Mouse (Mus musculus): ENCODE results near the gene Hist1h4c.

Gene Hist1h4c

GRCm38 (mm10) chr13:23698300-23698693 is at the start of gene Hist1h4c:
Gene Hist1h4c, minus strand, starts transcription at chr13:23698454.
- peak; percentile 99 for DNase-seq (ENCODE audit: low spot score in 2 of 2)

DNA sequence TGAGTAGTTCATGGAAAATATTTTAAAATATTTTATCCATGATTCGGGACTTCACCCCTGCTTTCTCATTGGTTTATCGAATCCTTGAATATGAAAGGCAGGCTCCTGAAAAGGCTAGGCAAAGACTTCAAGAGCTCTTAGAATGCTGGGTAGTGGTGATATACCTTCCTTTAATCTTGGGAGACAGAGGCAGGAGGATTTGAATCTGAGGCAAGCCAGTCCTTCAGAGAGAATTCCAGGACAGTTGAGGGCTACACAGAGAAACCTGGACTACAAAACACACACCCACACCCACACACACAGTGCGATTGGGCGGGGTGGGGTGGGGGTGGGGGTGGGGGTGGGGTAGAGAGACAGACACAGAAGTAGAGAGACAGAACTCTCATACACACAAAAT is 49.6 kb upstream of the Hist1h4c start:
- DNase-seq (ENCODE audit: low spot score in 2 of 2), result no peak

- no peak for DNase-seq (ENCODE audit: low spot score in 2 of 2)
These were observed 49.0 kb upstream of the Hist1h4c start for GRCm38 (mm10) chr13:23747081-23747891.

DNA sequence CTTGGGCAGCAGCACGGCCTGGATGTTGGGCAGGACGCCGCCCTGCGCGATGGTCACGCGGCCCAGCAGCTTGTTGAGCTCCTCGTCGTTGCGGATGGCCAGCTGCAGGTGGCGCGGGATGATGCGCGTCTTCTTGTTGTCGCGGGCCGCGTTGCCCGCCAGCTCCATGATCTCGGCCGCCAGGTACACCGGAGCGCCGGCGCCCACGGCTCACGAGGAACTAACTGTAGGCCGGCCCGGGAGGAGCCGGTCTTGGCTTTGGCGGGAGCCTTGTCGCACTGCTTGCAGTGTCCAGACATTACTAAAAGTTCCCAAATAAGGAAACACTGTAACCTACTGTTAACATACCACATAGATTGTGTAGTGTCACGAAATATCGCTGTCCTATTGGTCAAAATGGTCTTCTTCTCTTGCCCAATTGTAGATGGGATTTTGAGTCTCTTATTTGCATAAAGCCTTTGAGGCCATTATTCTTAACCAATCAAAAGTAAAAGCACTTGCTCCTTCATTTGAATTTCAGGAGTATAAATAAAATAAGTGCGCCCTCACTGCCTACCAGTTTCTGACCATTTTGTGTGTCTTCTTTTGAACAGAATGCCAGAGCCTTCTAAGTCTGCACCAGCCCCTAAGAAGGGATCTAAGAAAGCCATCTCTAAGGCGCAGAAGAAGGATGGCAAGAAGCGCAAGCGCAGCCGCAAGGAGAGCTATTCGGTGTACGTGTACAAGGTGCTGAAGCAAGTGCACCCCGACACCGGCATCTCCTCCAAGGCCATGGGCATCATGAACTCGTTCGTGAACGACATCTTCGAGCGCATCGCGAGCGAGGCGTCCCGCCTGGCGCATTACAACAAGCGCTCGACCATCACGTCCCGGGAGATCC is 48.2 kb upstream of the Hist1h4c start, which contains the start of gene Hist1h2bb:
TSS of gene Hist1h2bb (plus strand) at position 534 of the 880 bp plus-strand sequence.
- DNase-seq (ENCODE audit: low spot score in 2 of 2), result peak; percentile 47 to 72

DNA sequence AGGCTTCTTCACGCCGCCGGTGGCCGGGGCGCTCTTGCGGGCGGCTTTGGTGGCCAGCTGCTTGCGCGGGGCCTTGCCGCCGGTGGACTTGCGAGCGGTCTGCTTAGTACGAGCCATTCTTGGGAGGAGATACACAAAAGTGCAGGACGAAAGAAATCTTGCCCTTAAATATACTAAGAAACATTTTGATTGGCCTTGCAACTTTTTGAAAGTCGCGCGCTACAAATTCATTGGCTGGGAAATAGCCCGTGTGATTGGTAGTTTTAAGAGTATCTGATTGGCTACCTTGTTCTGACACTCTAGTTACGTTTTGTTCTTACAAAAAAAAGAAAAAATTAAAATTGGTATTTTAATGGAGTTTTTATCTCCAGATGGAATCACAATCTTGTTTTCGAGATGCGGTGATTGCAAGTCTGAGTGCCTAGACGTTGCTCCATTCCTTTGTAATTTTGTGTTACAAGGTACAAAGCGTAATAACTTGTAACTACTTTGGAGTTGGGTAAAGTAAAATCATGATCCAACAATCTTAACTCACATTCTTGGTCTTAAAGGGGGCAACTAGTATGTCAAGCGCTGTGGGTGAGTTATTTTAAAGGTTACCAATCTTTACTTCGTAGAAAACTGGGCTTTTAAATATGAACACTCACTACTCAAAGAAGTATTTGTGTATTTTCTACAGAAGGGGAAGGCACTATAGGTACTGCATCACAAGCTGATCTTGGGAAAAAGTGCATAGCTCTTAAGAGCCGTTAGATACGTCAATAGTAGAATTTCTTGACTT is 47.3 kb upstream of the Hist1h4c start, which contains the start of gene Hist1h3c:
TSS of gene Hist1h3c (minus strand) at position 222 of the 781 bp plus-strand sequence.
- peak; percentile 65 to 74 for DNase-seq (ENCODE audit: low spot score in 2 of 2)

DNA sequence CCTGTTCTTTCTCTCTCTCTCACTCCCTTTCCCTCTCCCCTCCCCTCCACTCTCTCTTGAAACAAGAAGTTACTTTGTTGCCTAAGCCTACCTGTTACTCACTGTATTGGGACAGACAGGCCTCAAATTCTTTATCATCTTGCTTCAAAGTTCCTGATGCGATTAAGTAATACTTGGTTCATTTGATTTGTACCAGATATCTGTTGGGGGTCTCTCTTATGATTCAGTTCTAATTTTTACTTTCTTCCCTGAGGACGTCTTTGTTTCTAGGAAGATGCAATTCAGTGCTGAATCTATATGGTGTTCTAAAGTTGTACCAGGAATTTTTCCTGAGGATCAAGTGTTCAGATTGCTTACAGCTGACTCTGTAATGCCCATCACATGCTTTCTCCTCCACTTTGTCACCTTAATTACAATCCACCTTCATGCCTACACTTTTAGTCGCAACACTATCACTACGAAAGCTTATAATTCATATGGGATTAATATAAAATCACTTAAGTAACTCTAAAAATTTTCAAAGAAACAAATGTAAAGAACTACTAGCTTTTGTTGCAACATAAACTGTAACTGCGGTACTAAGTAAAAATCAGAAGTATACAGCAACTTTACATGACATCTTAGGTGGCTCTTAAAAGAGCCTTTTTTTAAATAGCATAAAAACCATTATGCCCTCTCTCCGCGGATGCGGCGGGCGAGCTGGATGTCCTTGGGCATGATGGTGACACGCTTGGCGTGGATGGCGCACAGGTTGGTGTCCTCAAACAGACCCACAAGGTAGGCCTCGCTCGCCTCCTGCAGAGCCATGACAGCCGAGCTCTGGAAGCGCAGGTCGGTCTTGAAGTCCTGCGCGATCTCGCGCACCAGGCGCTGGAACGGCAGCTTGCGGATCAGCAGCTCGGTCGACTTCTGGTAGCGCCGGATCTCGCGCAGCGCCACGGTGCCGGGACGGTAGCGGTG is 46.4 kb upstream of the Hist1h4c start:
- DNase-seq (ENCODE audit: low spot score in 2 of 2), result no peak

GRCm38 (mm10) chr13:23743963-23744362 is 45.7 kb upstream of the Hist1h4c start:
- DNase-seq (ENCODE audit: low spot score in 2 of 2), result no peak

DNA sequence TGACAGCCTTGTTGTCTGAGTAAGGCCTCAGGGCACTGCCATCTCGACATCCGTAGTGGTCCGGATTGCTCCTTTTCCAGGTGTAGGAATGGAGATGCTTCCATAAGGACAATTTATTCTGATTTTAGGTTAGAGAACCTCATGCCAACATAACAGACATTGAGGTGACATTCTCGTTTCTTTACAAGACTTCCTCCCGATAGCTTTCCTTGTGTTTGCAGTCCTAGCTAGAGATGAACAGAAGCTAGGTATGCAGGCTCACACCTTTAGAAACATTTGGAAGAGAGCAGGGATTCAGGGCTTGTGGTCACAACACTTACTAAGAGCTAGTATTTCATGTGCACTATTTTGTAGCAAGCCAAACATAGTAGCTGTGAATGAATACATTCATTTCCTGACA is 45.0 kb upstream of the Hist1h4c start:
- no peak for DNase-seq (ENCODE audit: low spot score in 2 of 2)

DNA sequence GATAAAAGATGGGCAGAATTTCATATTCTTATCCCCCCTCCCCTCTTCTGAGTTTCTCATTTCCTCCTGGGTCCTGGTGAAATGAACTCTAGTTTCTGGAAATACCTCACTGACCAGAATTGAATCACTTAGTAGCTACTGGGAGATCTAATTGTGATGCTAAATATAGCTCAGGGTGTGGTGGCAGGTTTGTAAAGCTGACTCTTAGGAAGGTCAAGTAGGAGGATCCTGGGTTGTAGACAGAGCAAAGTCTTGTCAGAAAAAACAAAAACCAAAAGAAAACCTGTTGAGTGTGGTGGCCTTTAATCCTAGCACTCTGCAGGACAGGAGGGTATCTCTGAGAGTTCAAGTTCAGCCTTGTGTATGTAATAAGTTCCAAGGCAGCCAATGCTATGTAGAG is 43.8 kb upstream of the Hist1h4c start:
- DNase-seq (ENCODE audit: low spot score in 2 of 2), result no peak

- DNase-seq (ENCODE audit: low spot score in 2 of 2), result no peak
These were observed 42.7 kb upstream of the Hist1h4c start for GRCm38 (mm10) chr13:23740910-23741309.

- DNase-seq (ENCODE audit: low spot score in 2 of 2), result no peak
These were observed 42.1 kb upstream of the Hist1h4c start for GRCm38 (mm10) chr13:23740256-23740840.

DNA sequence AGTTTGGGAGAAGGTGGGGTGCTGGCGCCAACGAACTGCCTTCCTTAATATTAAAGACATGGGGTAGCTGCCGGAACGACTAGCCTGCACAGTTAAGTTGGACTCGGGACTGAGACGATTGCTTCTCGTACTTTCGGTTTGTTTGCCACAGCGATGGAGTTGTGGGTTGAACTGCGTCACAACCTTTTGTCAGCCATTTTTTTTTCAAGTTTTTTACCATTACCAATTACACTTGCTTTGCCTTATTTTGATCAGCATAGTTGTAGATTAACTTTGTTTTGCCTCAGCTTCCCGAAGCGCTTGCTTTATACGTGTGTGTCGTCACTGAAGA is 41.6 kb upstream of the Hist1h4c start:
- DNase-seq (ENCODE audit: low spot score in 2 of 2), result no peak

DNA sequence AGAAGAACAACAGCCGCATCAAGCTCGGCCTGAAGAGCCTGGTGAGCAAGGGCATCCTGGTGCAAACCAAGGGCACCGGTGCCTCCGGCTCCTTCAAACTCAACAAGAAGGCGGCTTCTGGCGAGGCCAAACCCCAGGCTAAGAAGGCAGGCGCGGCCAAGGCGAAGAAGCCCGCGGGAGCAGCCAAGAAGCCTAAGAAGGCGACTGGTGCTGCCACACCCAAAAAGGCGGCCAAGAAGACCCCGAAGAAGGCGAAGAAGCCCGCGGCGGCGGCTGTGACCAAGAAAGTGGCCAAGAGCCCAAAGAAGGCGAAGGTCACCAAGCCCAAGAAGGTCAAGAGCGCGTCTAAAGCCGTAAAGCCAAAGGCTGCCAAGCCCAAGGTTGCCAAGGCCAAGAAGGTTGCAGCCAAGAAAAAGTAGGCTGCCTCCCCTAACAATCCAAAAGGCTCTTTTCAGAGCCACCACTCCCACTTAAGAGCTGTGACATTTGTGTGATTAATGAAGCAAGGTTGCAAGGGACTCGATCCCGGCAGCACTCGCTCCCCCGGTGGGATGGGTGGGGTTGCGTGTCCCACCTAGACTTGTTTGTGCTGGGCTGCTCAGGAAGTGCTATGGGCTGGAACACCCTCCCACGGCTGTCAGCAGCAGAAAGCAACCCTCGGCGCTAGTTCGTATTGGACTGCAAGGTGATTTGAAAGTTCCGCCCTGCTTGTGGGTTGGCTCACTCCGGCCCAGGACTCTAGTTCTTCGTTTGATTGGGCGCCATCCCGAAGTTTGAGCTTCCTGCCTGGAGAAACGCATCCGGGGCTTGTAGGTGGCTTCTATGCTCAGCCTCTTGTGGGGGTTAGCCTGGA is 41.0 kb upstream of the Hist1h4c start:
- peak; percentile 79 to 95 for DNase-seq (ENCODE audit: low spot score in 2 of 2)

- peak; percentile 84 to 91 for DNase-seq (ENCODE audit: low spot score in 2 of 2)
These were observed 40.4 kb upstream of the Hist1h4c start, which contains the start of gene Hist1h1c for GRCm38 (mm10) chr13:23738677-23739068. Gene Hist1h1c, plus strand, starts transcription at chr13:23738808.

- no peak for DNase-seq (ENCODE audit: low spot score in 2 of 2)
These were observed 39.8 kb upstream of the Hist1h4c start for GRCm38 (mm10) chr13:23738041-23738440.

DNA sequence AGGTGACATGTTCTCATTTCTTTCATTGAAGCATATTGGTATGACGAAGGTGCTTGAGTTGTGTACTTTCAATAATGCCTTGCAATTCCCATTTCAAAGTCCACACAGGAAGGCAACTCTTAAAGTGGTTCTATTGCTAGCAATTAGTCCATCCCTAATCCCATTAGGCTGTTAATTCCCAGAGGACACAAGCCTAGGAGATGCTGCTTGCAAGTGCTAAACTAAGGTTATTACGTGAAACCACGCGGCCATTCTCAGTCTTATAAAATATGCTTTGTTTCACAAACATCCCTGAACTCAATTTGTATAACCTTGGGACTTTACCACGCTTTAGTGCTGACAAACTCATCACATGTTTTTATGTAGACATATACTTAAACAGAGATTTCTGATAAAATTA is 38.8 kb upstream of the Hist1h4c start:
- no peak for DNase-seq (ENCODE audit: low spot score in 2 of 2)

DNA sequence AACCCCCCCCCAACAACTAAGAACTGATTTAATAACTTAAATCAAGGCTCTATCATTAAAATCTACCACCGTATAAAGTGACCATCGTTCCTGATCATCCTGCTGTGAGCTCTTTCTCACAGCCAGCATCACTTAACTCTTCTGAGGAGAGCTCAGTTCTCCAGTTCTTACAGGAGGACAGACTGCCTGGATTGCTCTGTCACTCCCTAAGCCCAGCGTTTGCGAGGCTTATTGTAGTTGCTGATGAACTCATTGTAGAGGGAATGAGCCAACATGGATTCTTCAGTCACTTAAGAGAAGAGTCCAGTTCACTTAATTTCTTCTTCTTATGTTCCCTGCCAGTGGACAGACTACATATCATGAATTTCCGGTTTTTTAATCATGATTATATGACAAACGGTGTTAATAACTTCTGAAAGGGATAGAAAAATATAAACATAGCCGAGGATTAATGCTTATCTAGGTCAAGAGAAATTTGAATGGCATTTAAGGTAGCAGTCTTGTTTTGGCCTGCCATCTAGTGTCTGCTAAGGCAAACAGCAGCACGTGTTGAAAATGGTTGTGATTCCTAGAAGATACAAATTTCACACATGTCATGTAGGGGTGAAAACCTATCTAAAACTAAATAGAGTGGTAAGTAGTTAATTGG is 34.0 kb upstream of the Hist1h4c start:
- no peak for DNase-seq (ENCODE audit: low spot score in 2 of 2)

DNA sequence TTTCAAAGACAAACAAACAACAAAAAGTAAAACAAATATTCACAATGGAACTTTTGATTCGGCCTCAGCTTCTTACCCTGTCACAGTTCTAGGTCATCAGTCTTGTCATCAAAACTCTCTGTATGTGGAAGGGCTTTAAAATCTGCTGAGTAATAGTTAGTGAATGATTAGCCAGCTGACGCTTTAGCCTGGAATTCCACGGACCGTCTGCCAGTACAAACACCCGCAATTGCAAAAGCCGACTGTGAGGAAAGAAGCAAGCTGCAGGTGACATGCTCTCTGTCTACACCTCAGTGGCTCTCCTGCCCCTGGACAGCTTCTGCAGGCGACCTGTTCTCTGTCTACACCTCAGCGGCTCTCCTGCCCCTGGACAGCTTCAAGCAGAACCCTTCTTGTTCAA is 32.2 kb upstream of the Hist1h4c start:
- DNase-seq (ENCODE audit: low spot score in 2 of 2), result peak in 1 of 2 experiments; percentile 48

DNA sequence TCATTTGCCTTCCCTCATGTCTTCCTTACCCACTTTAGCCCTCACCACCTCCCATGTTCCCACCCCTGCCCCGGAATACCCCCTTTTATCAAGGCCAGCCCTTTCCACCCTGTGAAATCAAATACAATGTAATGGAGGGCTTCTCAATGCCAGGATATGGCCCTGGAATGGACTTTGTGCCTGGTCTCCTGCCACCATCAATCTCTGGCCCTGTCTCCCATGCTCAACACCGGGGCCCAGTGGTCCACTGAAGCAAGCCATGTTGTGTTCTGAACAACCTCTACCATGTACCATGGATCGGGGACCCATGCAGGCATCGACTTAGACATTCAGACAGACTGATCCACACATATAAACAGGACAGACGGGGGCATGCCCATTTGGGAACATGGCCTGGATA is 31.5 kb upstream of the Hist1h4c start:
- DNase-seq (ENCODE audit: low spot score in 2 of 2), result no peak
